In the genomic region with DNA sequence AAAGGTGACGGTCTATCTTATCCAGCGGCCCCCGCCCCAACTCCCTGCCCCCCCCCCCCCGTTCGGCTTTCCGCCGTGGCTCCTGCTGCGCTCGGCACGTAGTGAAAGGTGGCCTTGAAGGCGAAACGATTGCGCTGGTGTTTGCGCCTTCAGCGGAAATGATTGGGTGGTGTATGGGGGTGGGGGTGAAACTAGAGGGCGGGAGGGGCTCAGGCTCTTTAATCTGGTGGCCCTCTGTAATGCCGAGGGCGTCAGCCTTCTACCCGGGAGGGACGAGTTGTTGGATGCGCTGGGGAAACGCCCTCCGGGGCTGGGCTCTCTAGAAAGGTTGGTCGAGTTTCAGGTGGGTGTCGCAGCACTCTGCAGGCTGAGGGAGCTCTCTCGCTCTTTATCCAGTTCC, we compare ENCODE assay signal across 8 mouse cellular contexts. TPM values are rescaled to one million over a fixed set of nuclear protein-coding genes. Genes with fewer than 3 reads are reported as not detected.
A peak's percentile ranks its signal among the peaks of the same experiment; 100 is the strongest.
DNase-seq lines count a peak whose midpoint lies in the region; ATAC-seq and TF ChIP-seq lines count a peak whose summit lies in the region.

No protein-coding gene starts in this region.

- H3K9me3 ChIP-seq in hindbrain, embryonic 15.5 days: no peaks in the 10 kb centered on the region
- H3K9me3 ChIP-seq in limb, embryonic 12.5 days: no peaks in the 10 kb centered on the region
- no peaks in the 10 kb centered on the region for H3K9me3 ChIP-seq in midbrain, embryonic 11.5 days (ENCODE audit: control insufficient read depth, low read length)

- peak overlapping the region; percentile 76 for H3K4me2 ChIP-seq in hindbrain, embryonic 15.5 days
- H3K4me2 ChIP-seq in limb, embryonic 12.5 days: peak overlapping the region; percentile 72
- peak overlapping the region; percentile 98 for H3K4me2 ChIP-seq in midbrain, embryonic 11.5 days

- peak overlapping the region; percentile 96 for H3K4me3 ChIP-seq in gastrocnemius, adult 2 months
- peak overlapping the region; percentile 94 for H3K4me3 ChIP-seq in hindbrain, embryonic 15.5 days
- peak overlapping the region; percentile 91 for H3K4me3 ChIP-seq in limb, embryonic 12.5 days (replicated peaks)
- peak overlapping the region; percentile 87 for H3K4me3 ChIP-seq in midbrain, embryonic 11.5 days (ENCODE audit: low read depth, low read length)

- H3K9ac ChIP-seq in hindbrain, embryonic 15.5 days: peak overlapping the region; percentile 99
- peak overlapping the region; percentile 98 for H3K9ac ChIP-seq in limb, embryonic 12.5 days (replicated peaks)
- peak overlapping the region; percentile 100 for H3K9ac ChIP-seq in midbrain, embryonic 11.5 days (ENCODE audit: low read length)

- ATAC-seq in hindbrain, embryonic 15.5 days (ENCODE audit: low FRiP score, low read depth): peak; percentile 10; the same call in 1 of the 2 replicates
- ATAC-seq in limb, embryonic 12.5 days (ENCODE audit: insufficient number of reproducible peaks, insufficient read depth, low FRiP score, low TSS enrichment, low read depth): no peak
- ATAC-seq in midbrain, embryonic 11.5 days (ENCODE audit: low FRiP score): no peak

- H3K36me3 ChIP-seq in hindbrain, embryonic 15.5 days: no peaks in the 10 kb centered on the region
- no peaks in the 10 kb centered on the region; the same call in 1 of the 2 replicates for H3K36me3 ChIP-seq in limb, embryonic 12.5 days
- no peaks in the 10 kb centered on the region for H3K36me3 ChIP-seq in midbrain, embryonic 11.5 days (ENCODE audit: control insufficient read depth, insufficient read depth, low read length)

- WGBS in hindbrain, embryonic 15.5 days: under 1% methylated on average over 26 of the region's 26 CpGs
- 0% methylated on average over 26 of the region's 26 CpGs for WGBS in limb, embryonic 12.5 days
- WGBS in midbrain, embryonic 11.5 days: under 1% methylated on average over 23 of the region's 26 CpGs

- peak overlapping the region; percentile 95 for H3K27ac ChIP-seq in gastrocnemius, adult 2 months
- peak overlapping the region; percentile 100 for H3K27ac ChIP-seq in hindbrain, embryonic 15.5 days (replicated peaks)
- peak overlapping the region; percentile 100 for H3K27ac ChIP-seq in limb, embryonic 12.5 days
- H3K27ac ChIP-seq in midbrain, embryonic 11.5 days (ENCODE audit: low read depth, low read length): peak overlapping the region; percentile 97

- DNase-seq in adrenal gland, adult (ENCODE audit: inconsistent age in 2 of 2, low spot score in 1 of 2): peak; percentile 79 to 91
- DNase-seq in adrenal gland, adult 2 months: no peak
- peak; percentile 80 for DNase-seq in cerebellum, adult 9-11 months
- DNase-seq in gastrocnemius, adult 2 months: peak; percentile 79
- DNase-seq in midbrain, embryonic 11.5 days (ENCODE audit: low spot score, missing footprints): peak; percentile 95
- peak; percentile 62 to 70 for DNase-seq in spleen, adult 18-20 months

- H3K4me1 ChIP-seq in hindbrain, embryonic 15.5 days (replicated peaks): peaks cover 44% of the 10 kb centered on the region
- H3K4me1 ChIP-seq in limb, embryonic 12.5 days (replicated peaks): peaks cover 43% of the 10 kb centered on the region
- peaks cover 24% of the 10 kb centered on the region for H3K4me1 ChIP-seq in midbrain, embryonic 11.5 days (ENCODE audit: control insufficient read depth, insufficient read depth, low read length)

- intact Hi-C loops in gastrocnemius, adult 2 months (cut with DNase I): no loop called here

- TF ChIP-seq CTCF in gastrocnemius, adult 2 months (IDR thresholded peaks at IDR 0.05): no peak

- H3K27me3 ChIP-seq in hindbrain, embryonic 15.5 days: no peaks in the 10 kb centered on the region
- H3K27me3 ChIP-seq in limb, embryonic 12.5 days: no peaks in the 10 kb centered on the region
- H3K27me3 ChIP-seq in midbrain, embryonic 11.5 days (ENCODE audit: control insufficient read depth, insufficient read depth, low read length): no peaks in the 10 kb centered on the region

RNA-seq across cellular contexts. Expression of gene Anp32a, which starts 3.5 kb away (rescaled TPM):
- total RNA-seq in adrenal gland, adult 2 months (2021): 100 to 1,000 TPM; 278 to 501 TPM
- polyA plus RNA-seq in adrenal gland, adult 2 months (2012; rRNA removed): 8.0 and 9.8 TPM in 2 replicates
- total RNA-seq in gastrocnemius, adult 2 months (2021): 10 to 100 TPM; 62.8 to 88.2 TPM
- polyA plus RNA-seq in hindbrain, embryonic 15.5 days (2015; fragmentation: Nextera tagmentation; extraction: Ambion mirVana): 117 and 138 TPM in 2 replicates
- polyA plus RNA-seq in limb, embryonic 12.5 days (2016; fragmentation: Nextera tagmentation; extraction: Ambion mirVana): 231 and 240 TPM in 2 replicates
- polyA plus RNA-seq in midbrain, embryonic 11.5 days (2014; fragmentation: Nextera tagmentation; extraction: Ambion mirVana): 194 and 220 TPM in 2 replicates

Comparison
In these comparisons a context has a peak if more than half of its experiments do, and no peak if none do; other contexts are left out.
1. RNA of gene Anp32a, which starts 3.5 kb away (polyA plus RNA-seq): 231 to 240 TPM in limb, embryonic 12.5 days, 194 to 220 TPM in midbrain, embryonic 11.5 days and 117 to 138 TPM in hindbrain, embryonic 15.5 days; 8.0 to 9.8 TPM in adrenal gland, adult 2 months; every median in the first group is over 10 times any median in the second.
2. Peak in every context shown above with its lines, with median percentiles within 50 percentile points of each other: H3K27ac ChIP-seq, H3K4me3 ChIP-seq, H3K4me2 ChIP-seq and H3K9ac ChIP-seq.